Mouse (Mus musculus): ENCODE measurements around the gene Chmp2a.

Gene Chmp2a

DNA sequence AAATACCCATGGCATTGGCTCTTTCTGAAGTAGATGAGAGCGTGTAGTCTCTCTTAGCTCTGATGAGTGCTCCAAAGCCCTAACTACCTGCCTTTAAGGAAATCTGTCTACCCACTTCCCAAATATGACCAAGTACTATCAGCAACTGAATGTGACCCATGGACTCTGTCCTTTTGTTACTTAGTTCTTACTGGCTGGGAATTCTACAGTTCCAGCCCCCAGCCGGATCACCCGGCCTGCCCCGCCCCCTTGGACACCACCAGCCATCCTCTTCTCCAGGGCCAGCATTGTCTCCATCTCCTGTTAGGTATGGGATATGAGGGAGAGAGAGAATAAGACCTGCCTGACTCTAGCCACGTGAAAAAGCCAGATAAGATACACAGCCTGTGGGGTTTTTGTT lies 36.6 kb downstream of the Chmp2a start, which contains the start of gene Slc27a5:
TSS of gene Slc27a5 (minus strand) at position 140 of the 400 bp plus-strand sequence.
- DNase-seq: no peak

DNA sequence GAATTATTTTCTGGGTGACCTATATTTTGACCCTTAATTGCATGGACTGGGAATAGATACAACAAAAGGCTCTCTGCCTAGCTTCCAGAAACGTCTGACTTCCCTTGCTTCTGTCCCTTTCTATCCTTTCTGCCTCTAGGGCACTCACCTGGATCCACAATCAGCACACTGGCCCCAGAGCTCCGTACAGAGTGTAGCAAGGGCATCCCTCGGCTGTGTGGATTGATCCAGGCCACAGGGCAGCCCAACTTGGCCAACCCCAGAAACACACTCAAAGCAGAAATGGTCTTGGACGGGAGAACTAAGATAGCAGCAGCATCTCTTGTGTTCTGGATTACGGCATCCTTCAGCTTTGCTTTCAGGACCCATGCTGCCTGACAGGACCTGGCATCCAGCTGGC lies 37.4 kb downstream of the Chmp2a start:
- no peak for DNase-seq

DNA sequence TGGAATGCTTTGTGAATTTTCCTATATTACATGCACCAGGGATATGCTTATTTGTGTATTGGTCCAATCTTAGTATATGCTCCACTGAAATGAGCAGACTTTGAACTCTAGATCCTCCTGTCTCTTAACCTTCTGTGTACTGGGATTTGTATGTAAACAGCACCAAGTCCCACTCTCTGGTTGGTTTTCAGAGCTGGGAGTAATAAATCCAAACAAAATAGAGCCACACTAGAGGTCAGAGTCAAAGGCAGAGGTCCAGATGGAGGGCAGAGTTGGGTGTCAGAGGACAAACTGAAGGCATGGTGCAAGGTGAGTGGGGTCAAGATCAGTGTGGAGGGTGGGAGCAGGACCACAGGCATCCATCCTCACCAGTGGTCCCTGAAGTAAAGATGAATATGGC lies 38.7 kb downstream of the Chmp2a start:
- DNase-seq: no peak

DNA sequence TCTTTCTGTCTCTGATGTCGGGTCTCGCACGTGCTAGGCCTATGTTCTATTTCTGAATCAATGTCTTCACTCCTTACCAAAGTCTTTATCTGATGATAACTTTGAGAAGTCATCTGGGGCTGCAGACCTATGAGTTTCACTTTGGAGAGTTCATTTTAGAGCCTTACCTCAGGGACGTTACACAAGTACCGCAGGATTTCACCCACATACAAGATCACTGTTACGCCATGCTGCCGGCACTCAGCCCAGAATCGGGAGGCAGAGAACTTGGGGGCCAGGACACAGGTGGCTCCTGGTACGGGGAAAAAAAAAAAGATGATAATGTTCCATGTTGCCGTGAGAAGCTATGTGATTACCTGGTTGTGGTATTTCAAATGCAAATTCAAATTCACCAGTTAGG lies 41.5 kb downstream of the Chmp2a start:
- DNase-seq: no peak

DNA sequence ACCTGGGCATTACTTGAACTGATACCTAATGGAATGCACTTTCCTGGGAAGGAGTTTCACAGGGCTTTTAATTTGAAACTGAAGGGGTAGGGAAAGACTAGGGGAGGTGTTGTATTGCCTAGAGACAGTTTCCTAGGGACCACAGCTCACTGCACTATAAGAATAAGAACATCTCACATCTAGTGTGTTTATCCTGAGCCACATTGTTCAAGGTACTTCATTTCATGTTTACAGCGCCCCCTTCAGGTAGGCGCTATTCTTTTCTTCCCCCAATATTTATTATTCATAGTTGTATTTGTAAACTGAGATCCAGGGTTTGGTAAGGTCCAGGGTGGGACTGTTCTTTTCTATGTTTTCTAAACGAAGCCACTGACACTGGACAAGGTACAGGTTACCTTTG lies 42.4 kb downstream of the Chmp2a start:
- DNase-seq: peak; percentile 73 to 74

DNA sequence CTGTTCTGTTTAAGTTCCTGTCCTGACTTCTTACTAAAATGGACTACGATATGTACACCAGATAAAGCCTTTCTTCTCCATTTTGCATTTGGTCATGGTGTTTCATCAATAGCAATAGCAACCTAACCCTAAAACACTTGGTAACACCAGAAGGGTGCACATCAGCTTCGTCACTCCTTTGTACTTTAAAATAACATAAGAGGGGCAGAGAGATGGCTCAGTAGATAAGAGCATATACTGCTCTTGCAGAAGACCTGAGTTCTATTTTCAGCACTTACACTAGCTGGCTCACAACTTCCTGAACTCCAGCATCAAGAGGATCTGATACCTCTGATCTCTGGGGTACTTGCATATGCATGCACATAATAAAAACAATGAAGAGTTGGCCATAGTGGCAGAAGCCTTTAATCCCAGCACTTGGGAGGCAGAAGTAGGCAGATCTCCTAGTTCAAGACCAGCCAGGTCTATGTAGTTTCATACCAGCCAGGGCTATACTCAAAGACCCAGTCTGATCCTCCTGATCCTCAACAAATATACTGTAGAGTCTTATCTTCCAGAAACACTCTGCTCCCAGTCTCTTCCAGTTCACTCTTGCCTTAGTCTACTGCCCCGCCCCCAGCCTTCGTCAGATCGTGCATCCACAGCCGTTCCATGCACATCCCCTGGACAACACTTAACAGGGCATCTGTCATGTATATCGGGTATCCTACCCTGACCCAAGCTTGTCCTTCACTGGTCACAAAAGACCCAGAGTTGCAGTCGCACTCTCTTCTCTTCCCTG lies 47.0 kb downstream of the Chmp2a start:
- DNase-seq: no peak

DNA sequence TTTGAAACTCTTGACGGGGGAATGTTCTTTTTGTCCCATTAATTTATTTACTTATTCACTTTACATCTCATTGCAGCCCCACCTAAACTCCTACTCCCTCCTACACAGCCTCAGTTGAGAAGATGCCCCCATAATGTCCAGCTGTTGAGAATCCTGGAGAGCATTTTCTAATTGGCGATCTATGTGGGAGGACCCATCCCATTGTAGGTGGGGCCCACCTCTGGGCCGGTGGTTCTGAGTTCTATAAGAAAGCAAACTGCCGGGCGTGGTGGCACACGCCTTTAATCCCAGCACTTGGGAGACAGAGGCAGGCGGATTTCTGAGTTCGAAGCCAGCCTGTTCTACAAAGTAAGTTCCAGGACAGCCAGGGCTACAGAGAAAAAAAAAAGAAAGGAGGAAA lies 47.7 kb downstream of the Chmp2a start:
- DNase-seq: no peak

DNA sequence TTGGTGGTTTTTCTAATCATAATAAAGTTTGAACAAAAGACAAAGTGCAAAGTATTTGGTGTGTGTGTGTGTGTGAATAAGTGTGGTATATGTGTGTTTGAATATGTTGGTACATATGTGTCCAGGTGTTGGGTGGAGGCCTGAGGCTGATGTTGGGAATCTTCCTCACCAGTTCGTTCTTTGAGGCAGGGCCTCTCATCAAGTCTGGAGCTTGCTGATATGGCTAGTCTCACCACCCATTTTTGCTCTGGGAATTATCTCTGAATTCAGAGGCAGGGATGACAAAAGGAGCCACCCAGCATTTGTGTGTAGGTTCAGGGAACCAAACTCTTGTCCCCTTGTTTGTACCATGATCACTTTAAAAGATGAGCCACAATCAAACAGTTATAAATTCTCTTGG lies 48.9 kb downstream of the Chmp2a start:
- no peak for DNase-seq

All from B cell, adult 2 months (primary cell).